Mouse (Mus musculus) CD4-positive, CD25-positive, alpha-beta regulatory T cell, adult 2 months (primary cell): ENCODE measurements around the gene Bicdl2.

Source experiments
- DNase-seq: peaks from one replicate; pipeline ENCODE4 v3.0.0-alpha.2; 2012; ENCODE audit warnings: low read depth, low spot score

The Bicdl2 gene

GRCm38 (mm10) chr17:23717003-23717402, 56.7 kb downstream of the Bicdl2 start:
- DNase-seq = no peak
